Mouse (Mus musculus) liver, embryonic 16.5 days (tissue): Measurements from ENCODE around the gene 1700001C19Rik. TPM values are rescaled to one million over a fixed set of nuclear protein-coding genes. Genes with fewer than 3 reads are reported as not detected.
A peak's percentile ranks its signal among the peaks of the same experiment; 100 is the strongest.

Experiments used
- ATAC-seq: fragments of 200-750 bp; cut with Nextera tagmentation; 2 replicates; pipeline ENCODE4 v1.8.0; 2017; ENCODE audit warnings: low read depth, mild to moderate bottlenecking, moderate number of reproducible peaks, moderate library complexity
- H3K27ac ChIP-seq: fragments of 300-500 bp; sonication (generic); 2 replicates; pipeline ENCODE4 v1.5.1; 2014; ENCODE audit warnings: mild to moderate bottlenecking, low read length
- H3K27me3 ChIP-seq: fragments of 300-500 bp; sonication (generic); 2 replicates; pipeline ENCODE4 v1.6.1; 2014; ENCODE audit warnings: low read depth, low read length, mixed read lengths; ENCODE audit not compliant: control insufficient read depth, insufficient read depth
- H3K36me3 ChIP-seq: fragments of 300-500 bp; sonication (generic); 2 replicates; pipeline ENCODE4 v1.6.1; 2014; ENCODE audit warnings: mild to moderate bottlenecking; ENCODE audit not compliant: control insufficient read depth, insufficient read depth
- H3K4me1 ChIP-seq: fragments of 300-500 bp; sonication (generic); 2 replicates; pipeline ENCODE4 v1.6.1; 2014; ENCODE audit warnings: low read depth, low read length, mixed read lengths; ENCODE audit not compliant: control insufficient read depth
- H3K4me2 ChIP-seq: fragments of 300-500 bp; sonication (generic); 2 replicates; pipeline ENCODE4 v1.6.1; 2014; ENCODE audit warnings: low read depth, low read length, mixed read lengths
- H3K4me3 ChIP-seq: fragments of 300-500 bp; sonication (generic); 2 replicates; pipeline ENCODE4 v1.5.1; 2014; ENCODE audit warnings: low read depth, mild to moderate bottlenecking, low read length
- H3K9ac ChIP-seq: fragments of 300-500 bp; sonication (generic); 2 replicates; pipeline ENCODE4 v1.6.1; 2014; ENCODE audit warnings: low read depth, low read length
- H3K9me3 ChIP-seq: fragments of 300-500 bp; sonication (generic); replicated peaks from 2 replicates; pipeline ENCODE4 v1.6.1; 2016; ENCODE audit warnings: low read length; ENCODE audit not compliant: control insufficient read depth
- WGBS: fragments of 180-500 bp; shearing (Covaris S2); extraction: QIAGEN DNeasy Blood & Tissue Kit; methylation state at CpG from one replicate; pipeline ENCODE4 v1.1.7; 2014; ENCODE audit not compliant: insufficient replicate concordance; 5-methylcytosine and 5-hydroxymethylcytosine counted together
- polyA plus RNA-seq: library from polyadenylated mRNA; unstranded; fragments of >200 nt; fragmentation: Nextera tagmentation; extraction: Ambion mirVana; gene quantifications from 2 replicates; pipeline ENCODE4 v1.2.1, GENCODE M21; 2015

The 1700001C19Rik gene
- polyA plus RNA-seq, 1 experiment from 2014 or later = 2.3 TPM

DNA sequence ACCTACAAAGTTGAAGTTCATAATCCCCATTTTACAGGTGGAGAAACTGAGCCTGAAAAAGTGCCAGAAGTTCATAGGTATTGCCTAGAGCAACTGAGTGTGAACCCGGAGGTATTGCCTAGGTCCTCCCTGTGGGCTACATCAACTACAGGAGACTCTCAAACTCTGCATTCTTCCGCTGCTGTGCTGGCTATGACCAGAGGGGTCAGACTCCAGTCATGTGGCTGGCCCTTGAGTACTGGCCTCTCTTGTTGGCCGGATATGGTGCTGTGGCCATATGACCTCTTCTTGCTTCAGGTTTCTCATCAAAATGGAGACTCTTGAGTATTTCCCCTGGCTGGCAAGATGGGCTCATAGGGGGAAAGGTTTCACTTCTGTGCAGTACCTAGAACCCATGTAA lies 5.1 kb upstream of the 1700001C19Rik start:
- Histone ChIP-seq H3K4me2 (no peak overlapping the region), H3K27me3 (peaks cover 13% of the 10 kb centered on the region), H3K9ac (no peak overlapping the region), H3K36me3 (no peaks in the 10 kb centered on the region), H3K4me1 (peaks cover 28% of the 10 kb centered on the region), H3K9me3 (no peaks in the 10 kb centered on the region), H3K4me3 (no peak overlapping the region), H3K27ac (no peak overlapping the region)
- ATAC-seq = no peak
- WGBS = 67% methylated on average over 3 of the region's 3 CpGs

DNA sequence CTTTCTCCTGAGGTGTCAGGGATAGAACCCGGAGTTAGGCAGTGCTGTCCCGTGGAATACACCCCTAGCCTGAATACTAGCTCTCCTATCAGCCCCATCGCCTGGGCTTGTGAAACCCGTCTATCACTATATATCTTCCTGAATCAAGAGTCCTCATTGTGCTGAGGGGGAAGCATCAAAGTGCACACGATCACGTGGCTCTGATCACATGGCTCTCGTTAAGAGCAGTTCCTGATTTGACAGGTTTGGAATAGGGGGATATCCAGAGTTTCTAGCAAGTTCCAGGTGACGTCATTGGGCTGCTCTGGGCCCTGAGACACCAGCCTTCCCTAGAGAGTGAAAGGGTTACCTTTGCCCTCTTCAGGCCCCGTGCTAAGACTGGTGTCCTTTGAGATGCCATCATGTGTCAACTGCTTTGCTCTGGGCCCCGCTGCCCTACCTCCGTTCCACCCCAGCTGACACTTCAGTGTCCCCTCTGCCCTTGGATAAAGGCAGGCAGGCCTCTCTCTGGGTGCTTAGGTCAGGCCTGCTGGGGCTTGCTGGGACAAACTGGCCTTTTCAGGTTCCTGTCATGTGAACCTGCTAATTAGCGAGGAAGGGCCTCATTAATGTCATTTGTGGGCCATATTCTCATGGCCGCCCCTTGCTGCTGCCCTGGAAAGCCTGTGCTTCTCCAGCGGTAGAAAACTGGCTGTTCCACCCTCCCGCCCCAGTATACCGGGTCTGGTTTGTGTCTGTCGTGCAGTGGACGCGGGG lies 4.3 kb upstream of the 1700001C19Rik start:
- H3K9me3 ChIP-seq = no peaks in the 10 kb centered on the region
- H3K4me2 ChIP-seq = no peak overlapping the region
- WGBS = 58% methylated on average over 19 of the region's 19 CpGs
- H3K27ac ChIP-seq = no peak overlapping the region
- H3K9ac ChIP-seq = no peak overlapping the region
- peaks cover 23% of the 10 kb centered on the region for H3K4me1 ChIP-seq
- peaks cover 21% of the 10 kb centered on the region for H3K27me3 ChIP-seq
- no peak overlapping the region for H3K4me3 ChIP-seq
- no peak for ATAC-seq
- H3K36me3 ChIP-seq = no peaks in the 10 kb centered on the region

DNA sequence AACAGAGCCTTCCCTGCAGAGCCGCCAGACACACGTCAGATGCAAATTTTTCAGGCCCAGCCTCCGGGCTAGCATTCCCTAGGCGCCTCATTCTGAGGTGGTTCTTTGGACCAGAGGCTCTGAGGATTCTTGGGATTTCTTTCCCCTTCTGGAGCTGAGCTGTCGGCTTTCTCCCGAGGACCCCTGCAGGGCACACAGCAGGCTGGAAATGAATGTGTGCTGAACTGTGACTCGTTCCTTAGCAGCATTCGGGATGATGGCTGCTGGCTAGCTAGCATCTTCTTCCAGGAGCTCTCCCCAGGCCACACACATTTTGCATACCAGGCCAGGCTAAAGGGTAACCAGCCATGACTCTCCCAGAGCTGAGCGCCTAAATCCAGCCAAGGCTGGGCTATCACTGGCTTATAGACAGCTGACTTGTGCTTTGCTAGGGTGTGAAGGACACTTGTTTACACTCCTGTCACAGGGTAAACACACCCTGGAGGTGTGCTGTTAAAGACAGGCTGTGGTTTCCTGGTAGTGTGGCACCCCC lies 3.2 kb upstream of the 1700001C19Rik start:
- Histone ChIP-seq H3K27ac (peak overlapping the region; percentile 75), H3K27me3 (peaks cover 23% of the 10 kb centered on the region), H3K4me3 (no peak overlapping the region), H3K9ac (no peak overlapping the region), H3K4me2 (no peak overlapping the region), H3K9me3 (no peaks in the 10 kb centered on the region), H3K36me3 (no peaks in the 10 kb centered on the region), H3K4me1 (peaks cover 13% of the 10 kb centered on the region; the same call in 1 of the 2 replicates)
- WGBS = 49% methylated on average over 9 of the region's 9 CpGs
- no peak for ATAC-seq

DNA sequence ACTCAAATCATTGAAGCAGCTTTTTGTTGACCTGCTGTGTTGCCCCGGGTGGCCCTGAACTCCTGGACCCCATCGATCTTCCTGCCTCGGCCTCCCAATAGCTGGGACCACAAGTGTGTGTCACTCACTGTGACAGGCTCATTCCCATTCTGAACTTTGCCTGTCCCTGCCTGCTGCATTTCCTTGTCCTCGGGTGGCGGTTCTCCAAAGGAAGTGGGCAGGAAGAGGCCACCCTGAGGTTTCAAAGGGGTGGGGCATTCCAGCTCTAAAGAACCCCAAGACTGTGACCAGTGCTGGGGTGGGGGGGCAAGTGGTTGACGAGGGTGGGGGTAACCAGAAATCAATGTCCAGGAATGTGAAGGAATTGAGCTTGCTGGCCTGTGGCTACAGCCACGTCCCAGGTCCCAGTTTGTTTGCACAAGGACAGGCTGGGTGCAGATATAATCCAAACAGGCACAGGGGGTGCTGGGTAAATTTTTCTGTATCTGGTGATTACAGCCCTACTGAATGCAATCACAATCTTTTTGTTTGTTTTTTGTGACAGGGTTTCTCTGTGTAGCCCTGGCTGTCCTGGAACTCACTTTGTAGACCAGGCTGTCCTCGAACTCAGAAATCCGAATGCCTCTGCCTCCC lies 2.3 kb upstream of the 1700001C19Rik start:
- peaks cover 23% of the 10 kb centered on the region for H3K27me3 ChIP-seq
- H3K4me1 ChIP-seq = peaks cover 11% of the 10 kb centered on the region; the same call in 1 of the 2 replicates
- 18% methylated on average over 9 of the region's 9 CpGs for WGBS
- H3K36me3 ChIP-seq = no peaks in the 10 kb centered on the region
- H3K9me3 ChIP-seq = no peaks in the 10 kb centered on the region
- H3K4me3 ChIP-seq = no peak overlapping the region
- peak overlapping the region; percentile 28 for H3K4me2 ChIP-seq
- peak overlapping the region; percentile 75 for H3K27ac ChIP-seq
- H3K9ac ChIP-seq = no peak overlapping the region
- peak; percentile 79 for ATAC-seq

DNA sequence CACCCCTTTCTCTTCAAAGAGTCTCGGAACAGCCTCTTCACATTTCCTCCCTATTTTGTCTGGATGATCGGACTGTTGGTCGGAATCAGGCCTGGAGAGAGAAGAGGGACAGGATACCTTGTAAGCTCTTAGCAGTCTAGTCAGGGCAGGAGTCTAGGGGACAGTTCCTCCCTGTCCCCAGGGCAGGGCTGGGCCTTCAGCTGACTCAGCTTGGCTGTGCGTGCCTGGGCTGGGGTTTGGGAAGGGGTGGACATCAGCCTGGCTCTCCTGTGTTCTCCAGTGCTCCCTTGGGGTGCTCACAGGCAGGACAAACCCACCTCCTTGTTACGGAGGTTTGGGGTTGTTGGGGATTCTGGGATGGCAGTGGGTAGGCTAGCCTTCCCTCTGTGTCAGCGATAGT lies 1.4 kb upstream of the 1700001C19Rik start:
- H3K9ac ChIP-seq = no peak overlapping the region
- H3K27me3 ChIP-seq = peaks cover 23% of the 10 kb centered on the region
- no peaks in the 10 kb centered on the region for H3K36me3 ChIP-seq
- no peak overlapping the region for H3K4me3 ChIP-seq
- H3K4me1 ChIP-seq = peaks cover 11% of the 10 kb centered on the region; the same call in 1 of the 2 replicates
- H3K27ac ChIP-seq = peak overlapping the region; percentile 75
- H3K9me3 ChIP-seq = no peaks in the 10 kb centered on the region
- WGBS = 55% methylated on average over 6 of the region's 6 CpGs
- H3K4me2 ChIP-seq = peak overlapping the region; percentile 28; the same call in 1 of the 2 replicates
- no peak for ATAC-seq

DNA sequence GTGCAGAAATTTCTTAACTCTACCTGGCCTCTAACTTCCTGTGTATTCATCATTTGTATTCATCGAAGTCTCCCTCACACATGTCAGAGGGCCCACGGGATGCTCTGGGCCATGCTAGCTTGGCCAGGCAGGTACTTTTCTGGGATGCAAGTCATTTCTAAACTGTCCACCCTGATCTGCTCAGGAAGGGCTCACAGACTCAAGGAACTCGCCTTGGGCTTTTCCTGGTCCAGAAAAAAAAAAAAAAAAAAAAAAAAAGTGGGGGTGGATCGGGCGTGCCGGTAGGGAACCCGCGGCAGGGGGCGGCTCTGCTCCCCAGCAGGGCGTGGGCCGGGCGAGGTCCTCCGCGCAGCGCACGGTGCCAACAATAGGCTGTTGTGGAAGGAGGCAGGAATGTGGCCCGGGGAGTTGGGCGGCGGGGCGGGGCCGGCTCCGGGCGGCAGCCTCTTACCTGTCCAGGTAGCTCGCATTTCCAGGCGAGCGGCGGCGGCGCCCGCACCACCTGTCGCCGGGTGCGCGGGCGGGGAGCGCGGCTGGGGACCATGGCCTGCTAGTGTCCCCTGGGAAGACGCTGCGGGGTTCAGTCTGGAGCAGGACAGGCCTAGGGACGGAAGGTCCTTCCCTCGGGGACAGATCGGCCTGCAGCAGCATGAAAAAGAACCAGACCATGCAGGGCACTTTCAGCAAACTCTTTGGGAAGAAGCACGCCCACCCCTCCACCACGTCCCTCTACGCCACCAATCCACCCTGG lies 845 bp downstream of the 1700001C19Rik start, which contains the start of gene AI661453:
TSS of gene AI661453 (plus strand) at position 460 of the 751 bp plus-strand sequence.
- peak within 1 kb of the TSS; percentile 54 for H3K9ac ChIP-seq
- H3K27me3 ChIP-seq = peaks cover 23% of the 10 kb centered on the region
- peak within 1 kb of the TSS; percentile 61 for H3K4me3 ChIP-seq
- ATAC-seq = peak; percentile 20; the same call in 1 of the 2 replicates
- H3K27ac ChIP-seq = peak within 1 kb of the TSS; percentile 70
- 1% methylated on average over 43 of the region's 45 CpGs for WGBS
- H3K9me3 ChIP-seq = no peaks in the 10 kb centered on the region
- no peaks in the 10 kb centered on the region for H3K36me3 ChIP-seq
- peak within 1 kb of the TSS; percentile 65 for H3K4me2 ChIP-seq
- peaks cover 11% of the 10 kb centered on the region; the same call in 1 of the 2 replicates for H3K4me1 ChIP-seq

DNA sequence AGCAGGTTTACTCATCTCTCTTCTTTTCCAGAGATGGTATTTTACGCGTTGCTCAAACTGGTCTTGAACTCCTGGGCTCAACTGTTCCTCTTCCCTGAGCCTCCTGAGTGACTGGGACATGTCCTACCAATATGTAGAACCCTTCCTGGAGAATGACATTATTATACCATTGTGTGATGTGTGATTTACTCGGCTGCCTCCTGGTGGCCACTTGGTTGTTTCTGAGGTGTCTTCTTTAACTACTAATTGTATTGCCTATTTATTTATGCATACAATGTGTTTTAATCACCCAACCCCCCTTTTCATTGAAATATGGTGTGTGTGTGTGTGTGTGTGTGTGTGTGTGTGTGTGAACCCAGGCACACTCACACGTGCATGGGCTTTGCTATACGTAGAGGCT lies 6.4 kb downstream of the 1700001C19Rik start:
- no peak for ATAC-seq
- Histone ChIP-seq H3K4me2 (no peak overlapping the region), H3K36me3 (no peaks in the 10 kb centered on the region), H3K9me3 (no peaks in the 10 kb centered on the region), H3K27ac (no peak overlapping the region), H3K9ac (no peak overlapping the region), H3K27me3 (no peaks in the 10 kb centered on the region), H3K4me1 (no peaks in the 10 kb centered on the region), H3K4me3 (no peak overlapping the region)
- 54% methylated on average over 5 of the region's 5 CpGs for WGBS

DNA sequence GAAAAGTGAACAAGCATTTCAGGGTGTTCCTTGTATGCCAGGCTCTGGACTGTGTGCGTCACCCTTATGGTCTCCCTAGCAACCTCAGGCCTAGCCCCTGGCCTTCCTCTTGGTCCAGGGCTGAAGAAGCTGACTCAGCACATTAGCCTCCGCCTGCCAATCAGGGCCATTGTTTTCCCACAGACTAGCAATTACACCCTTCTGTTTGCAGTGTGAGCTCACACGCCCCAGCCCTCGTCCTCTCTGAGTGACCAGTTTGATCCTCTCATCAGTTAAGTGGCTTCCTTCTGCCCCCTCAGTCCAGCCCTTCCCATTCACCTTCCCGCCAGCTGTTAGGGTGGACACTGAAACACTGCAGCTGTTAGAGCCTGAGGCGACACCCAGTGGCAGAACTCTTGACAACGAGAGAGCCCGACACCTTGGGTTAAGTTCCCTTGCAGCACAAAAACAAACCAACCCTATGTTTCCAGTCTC lies 8.3 kb downstream of the 1700001C19Rik start:
- H3K9ac ChIP-seq = no peak overlapping the region
- H3K4me1 ChIP-seq = peaks cover 3% of the 10 kb centered on the region; the same call in 1 of the 2 replicates
- no peak overlapping the region for H3K27ac ChIP-seq
- H3K4me3 ChIP-seq = no peak overlapping the region
- 14% methylated on average over 8 of the region's 8 CpGs for WGBS
- no peaks in the 10 kb centered on the region for H3K27me3 ChIP-seq
- ATAC-seq = peak; percentile 48
- no peak overlapping the region for H3K4me2 ChIP-seq
- H3K9me3 ChIP-seq = no peaks in the 10 kb centered on the region
- no peaks in the 10 kb centered on the region for H3K36me3 ChIP-seq
